Mouse (Mus musculus): ENCODE measurements around the gene Pitpnb. TPM values are rescaled to one million over a fixed set of nuclear protein-coding genes. Genes with fewer than 3 reads are reported as not detected.

The Pitpnb gene
- polyA plus RNA-seq, 1 experiment from 2014 or later: 81.0 TPM

Other genes with a start within 250 kb of the Pitpnb start
- gene Mn1, start 86.6 kb downstream of the Pitpnb start, polyA plus RNA-seq (2014; fragmentation: Nextera tagmentation; extraction: Ambion mirVana): 5.2 and 5.3 TPM in 2 replicates

Measured in liver, embryonic 11.5 days (tissue).